Mouse (Mus musculus): ENCODE data around the gene Gm45618. TPM values are rescaled to one million over a fixed set of nuclear protein-coding genes. Genes with fewer than 3 reads are reported as not detected.

Gene Gm45618
- total RNA-seq, 2 experiments from 2014 or later = not detected

DNA sequence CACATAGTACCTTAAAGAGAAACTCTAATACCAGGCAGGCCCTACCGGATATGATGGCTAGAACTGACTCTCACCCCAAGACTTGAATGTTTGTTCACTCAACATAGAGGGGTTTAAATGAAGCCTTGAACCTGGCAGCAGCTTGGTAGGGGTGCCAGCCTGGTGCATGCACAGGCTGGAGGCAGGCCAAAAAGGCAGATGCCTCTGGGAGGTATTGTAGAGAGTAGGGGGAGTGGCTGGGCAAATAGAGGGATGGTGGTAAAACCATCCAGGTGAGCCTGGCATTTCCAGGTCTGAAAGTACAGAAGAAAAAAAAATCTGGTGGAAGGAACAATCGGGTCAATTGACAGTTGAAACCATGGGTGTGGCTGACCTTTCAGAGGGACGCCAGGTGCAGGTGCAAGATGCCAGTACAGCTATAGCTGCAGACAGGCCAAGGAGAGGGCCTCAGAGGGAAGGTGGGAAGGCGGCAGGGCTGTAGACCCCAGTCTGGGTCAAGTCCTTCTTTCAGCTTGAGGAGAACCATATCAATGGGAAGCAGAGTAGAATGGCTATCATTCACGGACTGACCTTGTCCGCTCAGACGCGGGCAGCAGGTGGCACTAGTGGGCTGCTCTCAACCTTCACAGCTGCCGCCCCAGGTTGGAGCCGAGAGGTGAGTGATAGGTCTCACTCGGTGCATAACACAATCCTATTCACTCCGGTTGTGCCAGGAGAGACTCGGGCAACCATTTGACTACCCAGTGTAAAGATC lies 49.9 kb downstream of the Gm45618 start:
- DNase-seq (ENCODE audit: low spot score in 2 of 2) = peak; percentile 77

Other genes starting within 250 kb of the Gm45618 start
- 10 to 100 TPM; 57.0 to 57.8 TPM for gene Tollip, start 202.2 kb downstream of the Gm45618 start, total RNA-seq (2021)
- 1 to 10 TPM; 1.8 to 2.1 TPM for gene Brsk2, start 171.0 kb downstream of the Gm45618 start, total RNA-seq (2021)
- 10 to 100 TPM; 45.2 to 58.8 TPM for gene Mob2, start 59.7 kb downstream of the Gm45618 start, total RNA-seq (2021)
- gene Dusp8, start 24.9 kb downstream of the Gm45618 start, total RNA-seq (2021) = 10 to 100 TPM in 1 of 2 experiments, 1 to 10 TPM in 1; 8.9 to 23.6 TPM
- not detected for gene Gm39115, start 15.3 kb upstream of the Gm45618 start, total RNA-seq (2021)
- not detected for gene Gm45337, start 23.9 kb upstream of the Gm45618 start, total RNA-seq (2021)
- gene Gm29735, start 36.4 kb upstream of the Gm45618 start, total RNA-seq (2021) = not detected
- not detected for gene Gm4553, start 45.0 kb upstream of the Gm45618 start, total RNA-seq (2021)
- gene Krtap5-2, start 55.3 kb upstream of the Gm45618 start, total RNA-seq (2021) = not detected
- not detected for gene Gm10153, start 69.7 kb upstream of the Gm45618 start, total RNA-seq (2021)
- gene Krtap5-3, start 80.6 kb upstream of the Gm45618 start, total RNA-seq (2021) = not detected
- gene Gm7579, start 91.1 kb upstream of the Gm45618 start, total RNA-seq (2021) = not detected
- not detected for gene Krtap5-5, start 109.2 kb upstream of the Gm45618 start, total RNA-seq (2021)
- gene Gm40460, start 120.3 kb upstream of the Gm45618 start, total RNA-seq (2021) = not detected
- gene Gm2431, start 137.6 kb upstream of the Gm45618 start, total RNA-seq (2021) = not detected
- gene Gm4559, start 153.6 kb upstream of the Gm45618 start, total RNA-seq (2021) = not detected
- not detected for gene Krtap5-1, start 176.4 kb upstream of the Gm45618 start, total RNA-seq (2021)
- not detected for gene Krtap5-4, start 182.8 kb upstream of the Gm45618 start, total RNA-seq (2021)

Data from adrenal gland, adult 18-20 months (tissue).